Mouse (Mus musculus): ENCODE results near the gene Ube2l6. TPM values are rescaled to one million over a fixed set of nuclear protein-coding genes. Genes with fewer than 3 reads are reported as not detected.
A peak's percentile ranks its signal among the peaks of the same experiment; 100 is the strongest.

The Ube2l6 gene
- 32.9 and 34.0 TPM in 2 replicates for polyA plus RNA-seq (2016; fragmentation: Nextera tagmentation; extraction: Ambion mirVana)

GRCm38 (mm10) chr2:84798493-84798921 is at the start of gene Ube2l6:
Gene Ube2l6 (plus strand): TSS chr2:84798828.
- 2% methylated on average over 21 of the region's 21 CpGs for WGBS
- peak within 1 kb of the TSS; percentile 56 for H3K4me3 ChIP-seq
- peaks cover 5% of the 10 kb centered on the region for H3K9me3 ChIP-seq (replicated peaks)
- H3K27me3 ChIP-seq: no peaks in the 10 kb centered on the region
- peak; percentile 83 for ATAC-seq (ENCODE audit: low FRiP score)
- no peaks in the 10 kb centered on the region for H3K36me3 ChIP-seq
- H3K4me1 ChIP-seq: no peaks in the 10 kb centered on the region
- H3K9ac ChIP-seq: peak within 1 kb of the TSS; percentile 72
- H3K27ac ChIP-seq: peak within 1 kb of the TSS; percentile 62; the same call in 1 of the 2 replicates
- peak within 1 kb of the TSS; percentile 99 for H3K4me2 ChIP-seq (replicated peaks)

- H3K9me3 ChIP-seq (replicated peaks): no peaks in the 10 kb centered on the region
- no peak overlapping the region for H3K4me3 ChIP-seq
- H3K4me1 ChIP-seq: no peaks in the 10 kb centered on the region
- no peak for ATAC-seq (ENCODE audit: low FRiP score)
- H3K36me3 ChIP-seq: no peaks in the 10 kb centered on the region
- no peak overlapping the region for H3K9ac ChIP-seq
- no peak overlapping the region for H3K27ac ChIP-seq
- H3K4me2 ChIP-seq (replicated peaks): no peak overlapping the region
- H3K27me3 ChIP-seq: no peaks in the 10 kb centered on the region
- 71% methylated on average over 6 of the region's 6 CpGs for WGBS
Observed at GRCm38 (mm10) chr2:84750115-84750514, 48.5 kb upstream of the Ube2l6 start.

DNA sequence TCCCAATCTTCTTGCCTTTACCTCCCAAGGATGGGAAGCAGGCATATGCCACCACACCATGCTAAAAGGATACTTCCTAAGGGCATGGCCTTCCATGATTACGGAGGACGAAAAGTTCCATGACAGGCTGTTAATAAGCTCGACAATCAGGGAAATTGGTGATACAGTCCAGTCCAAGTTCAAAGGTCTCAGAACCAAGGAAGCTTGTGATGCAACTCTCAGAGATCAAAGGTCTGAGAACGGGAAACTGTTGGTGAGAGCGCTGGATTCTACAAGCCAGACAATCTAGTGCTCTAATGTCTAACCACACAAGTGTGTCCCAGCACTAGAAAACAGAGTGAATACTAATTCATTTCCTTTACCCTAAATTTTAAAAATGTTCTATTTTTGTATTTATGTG is 42.4 kb upstream of the Ube2l6 start:
- Histone ChIP-seq H3K27ac (no peak overlapping the region), H3K4me3 (no peak overlapping the region), H3K9ac (no peak overlapping the region), H3K4me1 (no peaks in the 10 kb centered on the region), H3K36me3 (no peaks in the 10 kb centered on the region), H3K4me2 (replicated peaks) (no peak overlapping the region), H3K27me3 (no peaks in the 10 kb centered on the region), H3K9me3 (replicated peaks) (no peaks in the 10 kb centered on the region)
- ATAC-seq (ENCODE audit: low FRiP score): no peak
- WGBS: 82% methylated on average over 5 of the region's 5 CpGs

- Histone ChIP-seq H3K36me3 (no peaks in the 10 kb centered on the region), H3K27me3 (no peaks in the 10 kb centered on the region), H3K4me3 (no peak overlapping the region), H3K27ac (no peak overlapping the region), H3K4me1 (no peaks in the 10 kb centered on the region), H3K9me3 (replicated peaks) (no peaks in the 10 kb centered on the region), H3K4me2 (replicated peaks) (no peak overlapping the region), H3K9ac (no peak overlapping the region)
- 52% methylated on average over 7 of the region's 7 CpGs for WGBS
- ATAC-seq (ENCODE audit: low FRiP score): no peak
Observed at GRCm38 (mm10) chr2:84757026-84757682, 41.5 kb upstream of the Ube2l6 start.

DNA sequence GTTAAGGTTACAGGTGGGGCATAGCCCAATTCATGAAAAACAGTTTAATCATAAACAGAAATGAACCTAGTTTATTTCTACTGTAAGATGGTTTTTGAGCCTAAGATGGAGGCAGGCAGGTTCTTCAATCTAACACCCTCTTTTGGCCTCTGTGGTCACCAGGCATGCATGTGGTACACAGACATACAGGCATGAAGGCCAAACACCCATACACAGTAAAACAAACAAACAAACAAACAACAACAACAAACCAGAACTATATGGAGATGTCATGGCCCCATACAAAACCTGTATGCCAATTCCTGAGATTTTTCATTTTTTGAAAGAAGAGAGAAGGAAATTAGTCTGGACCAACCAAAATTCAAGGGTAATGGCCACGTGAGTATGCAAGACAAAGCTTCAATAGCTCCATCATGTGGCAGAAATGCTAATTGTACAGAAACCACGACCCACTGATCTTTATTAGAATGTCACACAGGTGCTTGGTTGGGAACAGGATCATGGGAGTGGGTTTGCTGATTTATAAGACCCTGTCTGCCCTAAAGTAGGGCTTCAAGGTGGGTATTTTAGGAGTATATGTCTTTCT is 40.0 kb upstream of the Ube2l6 start:
- Histone ChIP-seq H3K27me3 (no peaks in the 10 kb centered on the region), H3K4me1 (no peaks in the 10 kb centered on the region), H3K4me3 (no peak overlapping the region), H3K4me2 (replicated peaks) (no peak overlapping the region), H3K36me3 (no peaks in the 10 kb centered on the region), H3K9ac (no peak overlapping the region), H3K9me3 (replicated peaks) (no peaks in the 10 kb centered on the region), H3K27ac (no peak overlapping the region)
- ATAC-seq (ENCODE audit: low FRiP score): peak; percentile 73
- WGBS: 3% methylated on average over 2 of the region's 2 CpGs

DNA sequence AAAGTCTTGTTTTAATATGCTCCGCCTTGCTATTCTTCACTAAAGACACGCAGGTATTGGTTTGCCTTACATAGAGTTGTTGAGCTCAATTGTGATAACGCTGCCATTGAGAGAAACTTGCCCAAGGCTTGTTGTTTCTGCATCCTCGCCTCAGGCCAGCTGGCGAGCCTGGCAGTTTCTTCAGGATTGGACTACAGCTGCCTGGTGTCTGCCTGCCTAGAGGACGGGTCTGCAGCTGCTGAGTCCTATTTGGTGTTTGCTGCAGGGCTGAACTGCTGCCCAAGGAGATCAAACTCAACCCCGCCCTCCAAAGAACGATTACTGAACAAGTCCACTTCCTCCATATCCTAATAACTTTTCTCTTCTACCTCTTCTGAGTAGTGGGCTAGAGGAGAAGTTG is 37.9 kb upstream of the Ube2l6 start:
- H3K27me3 ChIP-seq: no peaks in the 10 kb centered on the region
- no peaks in the 10 kb centered on the region for H3K9me3 ChIP-seq (replicated peaks)
- no peak overlapping the region for H3K4me3 ChIP-seq
- H3K4me2 ChIP-seq (replicated peaks): no peak overlapping the region
- no peak overlapping the region for H3K9ac ChIP-seq
- no peaks in the 10 kb centered on the region for H3K4me1 ChIP-seq
- ATAC-seq (ENCODE audit: low FRiP score): no peak
- H3K36me3 ChIP-seq: no peaks in the 10 kb centered on the region; the same call in 1 of the 2 replicates
- no peak overlapping the region for H3K27ac ChIP-seq
- 72% methylated on average over 8 of the region's 8 CpGs for WGBS

DNA sequence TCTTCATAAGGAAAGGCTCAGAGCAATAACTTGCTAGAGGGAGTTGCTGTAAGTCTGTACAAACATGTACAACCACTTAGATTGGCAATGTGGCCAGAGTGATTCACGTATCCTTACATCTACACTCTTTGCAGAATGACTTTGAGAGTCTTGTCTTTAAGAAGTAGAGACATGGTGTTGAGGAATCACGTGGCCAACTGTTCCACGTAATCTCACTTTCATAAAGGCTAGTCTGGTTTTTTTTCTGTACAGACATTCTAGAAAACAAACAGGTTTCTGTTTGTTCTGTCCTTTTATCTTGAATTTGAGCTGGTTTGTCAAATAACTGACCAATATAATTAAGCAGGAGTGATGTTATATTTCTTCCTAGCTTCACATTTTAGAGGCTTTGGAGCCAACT is 37.3 kb upstream of the Ube2l6 start:
- H3K27ac ChIP-seq: no peak overlapping the region
- no peaks in the 10 kb centered on the region for H3K27me3 ChIP-seq
- H3K4me1 ChIP-seq: no peaks in the 10 kb centered on the region
- H3K9me3 ChIP-seq (replicated peaks): no peaks in the 10 kb centered on the region
- no peaks in the 10 kb centered on the region; the same call in 1 of the 2 replicates for H3K36me3 ChIP-seq
- no peak overlapping the region for H3K4me3 ChIP-seq
- H3K9ac ChIP-seq: no peak overlapping the region
- no peak overlapping the region for H3K4me2 ChIP-seq (replicated peaks)
- WGBS: 81% methylated on average over 3 of the region's 3 CpGs
- no peak for ATAC-seq (ENCODE audit: low FRiP score)

GRCm38 (mm10) chr2:84761840-84762239 is 36.8 kb upstream of the Ube2l6 start:
- Histone ChIP-seq H3K9ac (no peak overlapping the region), H3K36me3 (no peaks in the 10 kb centered on the region; the same call in 1 of the 2 replicates), H3K27me3 (no peaks in the 10 kb centered on the region), H3K4me3 (no peak overlapping the region), H3K4me2 (replicated peaks) (no peak overlapping the region), H3K27ac (no peak overlapping the region), H3K9me3 (replicated peaks) (no peaks in the 10 kb centered on the region), H3K4me1 (no peaks in the 10 kb centered on the region)
- 80% methylated on average over 1 of the region's 1 CpGs for WGBS
- no peak for ATAC-seq (ENCODE audit: low FRiP score)

- no peaks in the 10 kb centered on the region for H3K27me3 ChIP-seq
- H3K27ac ChIP-seq: no peak overlapping the region
- no peak overlapping the region for H3K9ac ChIP-seq
- no peaks in the 10 kb centered on the region for H3K4me1 ChIP-seq
- no peak overlapping the region for H3K4me3 ChIP-seq
- ATAC-seq (ENCODE audit: low FRiP score): no peak
- WGBS: 54% methylated on average over 4 of the region's 4 CpGs
- H3K36me3 ChIP-seq: no peaks in the 10 kb centered on the region; the same call in 1 of the 2 replicates
- H3K9me3 ChIP-seq (replicated peaks): no peaks in the 10 kb centered on the region
- no peak overlapping the region for H3K4me2 ChIP-seq (replicated peaks)
Observed at GRCm38 (mm10) chr2:84762295-84762694, 36.3 kb upstream of the Ube2l6 start.

DNA sequence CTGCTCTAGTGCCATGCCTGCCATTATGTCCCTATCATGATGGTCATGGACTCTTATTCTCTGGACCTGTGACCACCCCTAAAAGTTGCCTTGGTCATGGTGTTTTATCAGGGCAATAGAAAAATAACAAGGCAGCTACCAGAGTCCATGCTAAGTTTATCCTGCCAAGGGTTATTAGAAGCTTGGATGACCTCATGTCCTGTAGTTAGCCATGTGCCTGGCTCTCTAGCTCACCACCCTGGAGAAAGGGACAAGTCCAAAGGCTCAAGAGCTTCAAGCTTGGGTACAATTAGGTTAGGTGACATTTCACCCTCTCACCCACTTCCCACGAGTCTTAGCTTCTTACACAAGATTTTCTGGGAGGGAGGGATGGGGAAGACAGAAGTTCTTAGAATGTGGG is 35.8 kb upstream of the Ube2l6 start:
- ATAC-seq (ENCODE audit: low FRiP score): no peak
- Histone ChIP-seq H3K4me3 (no peak overlapping the region), H3K9ac (no peak overlapping the region), H3K27ac (no peak overlapping the region), H3K4me2 (replicated peaks) (no peak overlapping the region), H3K9me3 (replicated peaks) (no peaks in the 10 kb centered on the region), H3K4me1 (no peaks in the 10 kb centered on the region), H3K36me3 (no peaks in the 10 kb centered on the region; the same call in 1 of the 2 replicates), H3K27me3 (no peaks in the 10 kb centered on the region)
- WGBS: 47% methylated on average over 1 of the region's 1 CpGs

GRCm38 (mm10) chr2:84770501-84770900 is 28.1 kb upstream of the Ube2l6 start:
- H3K36me3 ChIP-seq: peaks cover 5% of the 10 kb centered on the region; the same call in 1 of the 2 replicates
- ATAC-seq (ENCODE audit: low FRiP score): no peak
- H3K9me3 ChIP-seq (replicated peaks): no peaks in the 10 kb centered on the region
- H3K4me3 ChIP-seq: no peak overlapping the region
- H3K27me3 ChIP-seq: no peaks in the 10 kb centered on the region
- no peak overlapping the region for H3K9ac ChIP-seq
- 88% methylated on average over 6 of the region's 6 CpGs for WGBS
- no peak overlapping the region for H3K27ac ChIP-seq
- H3K4me2 ChIP-seq (replicated peaks): no peak overlapping the region
- peaks cover 14% of the 10 kb centered on the region for H3K4me1 ChIP-seq

DNA sequence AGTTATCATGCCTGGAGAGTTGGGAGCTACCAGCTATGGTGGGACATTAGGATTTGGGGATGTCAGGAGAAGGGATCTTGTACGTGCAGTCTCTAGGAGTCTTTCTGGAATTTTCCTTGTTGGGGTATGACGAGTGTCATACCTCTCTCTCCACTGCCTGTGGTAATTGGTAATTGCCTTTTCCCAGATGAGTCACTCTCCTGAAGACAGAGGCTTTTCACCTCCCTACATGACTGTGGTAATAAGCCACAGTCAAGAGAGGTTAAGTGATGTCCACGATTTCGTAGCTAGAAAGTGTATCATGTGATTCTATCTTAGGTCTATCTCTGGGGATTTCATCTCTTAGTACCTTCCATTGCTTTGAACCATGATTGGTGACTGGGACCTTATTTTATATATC is 26.2 kb upstream of the Ube2l6 start:
- ATAC-seq (ENCODE audit: low FRiP score): no peak
- Histone ChIP-seq H3K27ac (no peak overlapping the region), H3K4me2 (replicated peaks) (no peak overlapping the region), H3K4me3 (no peak overlapping the region), H3K27me3 (no peaks in the 10 kb centered on the region), H3K9me3 (replicated peaks) (no peaks in the 10 kb centered on the region), H3K4me1 (peaks cover 14% of the 10 kb centered on the region), H3K36me3 (0 out of 2 replicates have a peak, but pooled peaks cover 5% of the 10 kb centered on the region), H3K9ac (no peak overlapping the region)
- 81% methylated on average over 4 of the region's 4 CpGs for WGBS

DNA sequence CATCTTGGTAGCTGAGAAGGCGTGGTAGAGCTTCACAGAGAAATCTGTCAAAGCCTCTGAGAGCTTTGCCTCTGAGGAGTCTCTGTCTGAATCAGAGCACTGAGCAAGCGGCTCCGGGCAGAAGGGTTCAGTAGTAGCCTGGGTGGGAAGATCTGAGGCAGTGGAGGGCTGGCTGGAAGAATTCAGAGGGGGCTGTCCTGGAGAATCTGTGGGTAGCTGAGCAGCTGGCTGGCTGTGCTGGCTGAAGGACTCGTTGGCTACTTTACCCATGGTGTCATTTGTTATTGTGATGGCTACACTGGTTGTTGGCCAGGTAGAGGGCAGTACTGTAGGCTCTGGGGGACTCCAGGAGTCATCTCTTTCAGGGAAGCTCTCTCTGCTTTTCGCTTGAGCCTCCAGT is 25.4 kb upstream of the Ube2l6 start:
- no peak overlapping the region for H3K27ac ChIP-seq
- no peaks in the 10 kb centered on the region for H3K9me3 ChIP-seq (replicated peaks)
- 82% methylated on average over 5 of the region's 5 CpGs for WGBS
- 0 out of 2 replicates have a peak, but pooled peaks cover 5% of the 10 kb centered on the region for H3K36me3 ChIP-seq
- peaks cover 14% of the 10 kb centered on the region for H3K4me1 ChIP-seq
- ATAC-seq (ENCODE audit: low FRiP score): no peak
- no peak overlapping the region for H3K4me2 ChIP-seq (replicated peaks)
- H3K9ac ChIP-seq: no peak overlapping the region
- H3K4me3 ChIP-seq: no peak overlapping the region
- no peaks in the 10 kb centered on the region for H3K27me3 ChIP-seq

Measured in hindbrain, embryonic 12.5 days (tissue).